Mouse (Mus musculus) hindbrain, embryonic 11.5 days (tissue): Measurements from ENCODE around the gene Fgfrl1. TPM values are rescaled to one million over a fixed set of nuclear protein-coding genes. Genes with fewer than 3 reads are reported as not detected.

Source experiments
- ATAC-seq: fragments of 200-750 bp; cut with Nextera tagmentation; 2 replicates; pipeline ENCODE4 v1.8.0; 2017; ENCODE audit warnings: mild to moderate bottlenecking, moderate TSS enrichment, moderate library complexity; ENCODE audit not compliant: low FRiP score
- DNase-seq: peaks from one replicate; pipeline ENCODE4 v3.0.0-alpha.2; 2015; ENCODE audit warnings: low spot score
- H3K27ac ChIP-seq: fragments of 300-500 bp; sonication (generic); 2 replicates; pipeline ENCODE4 v1.5.1; 2014; ENCODE audit warnings: mild to moderate bottlenecking, low read depth, low read length
- H3K27me3 ChIP-seq: fragments of 300-500 bp; sonication (generic); 2 replicates; pipeline ENCODE4 v1.6.1; 2014; ENCODE audit warnings: mild to moderate bottlenecking, low read length, moderate library complexity, mixed read lengths; ENCODE audit not compliant: control insufficient read depth, insufficient read depth
- H3K36me3 ChIP-seq: fragments of 300-500 bp; sonication (generic); 2 replicates; pipeline ENCODE4 v1.6.1; 2014; ENCODE audit warnings: mild to moderate bottlenecking, low read length, moderate library complexity, mixed read lengths; ENCODE audit not compliant: control insufficient read depth, insufficient read depth
- H3K4me1 ChIP-seq: fragments of 300-500 bp; sonication (generic); replicated peaks from 2 replicates; pipeline ENCODE4 v1.6.1; 2014; ENCODE audit warnings: low read length, mixed read lengths; ENCODE audit not compliant: control insufficient read depth, insufficient read depth
- H3K4me2 ChIP-seq: fragments of 300-500 bp; sonication (generic); replicated peaks from 2 replicates; pipeline ENCODE4 v1.6.1; 2014; ENCODE audit warnings: mild to moderate bottlenecking, low read depth, low read length
- H3K4me3 ChIP-seq: fragments of 300-500 bp; sonication (generic); 2 replicates; pipeline ENCODE4 v1.5.1; 2014; ENCODE audit warnings: low read depth, low read length
- H3K9ac ChIP-seq: fragments of 300-500 bp; sonication (generic); 2 replicates; pipeline ENCODE4 v1.6.1; 2014; ENCODE audit warnings: low read depth, low read length
- H3K9me3 ChIP-seq: fragments of 300-500 bp; sonication (generic); 2 replicates; pipeline ENCODE4 v1.6.1; 2016; ENCODE audit warnings: low read length; ENCODE audit not compliant: control insufficient read depth
- WGBS: fragments of 180-500 bp; shearing (Covaris S2); extraction: QIAGEN DNeasy Blood & Tissue Kit; methylation state at CpG from one replicate; pipeline ENCODE4 v1.1.7; 2014; 5-methylcytosine and 5-hydroxymethylcytosine counted together
- polyA plus RNA-seq: library from polyadenylated mRNA; unstranded; fragments of >200 nt; fragmentation: Nextera tagmentation; extraction: Ambion mirVana; gene quantifications from 2 replicates; pipeline ENCODE4 v1.2.1, GENCODE M21; 2014

Gene Fgfrl1
- polyA plus RNA-seq, 1 experiment from 2014 or later, result 11.9 TPM

- H3K27me3 ChIP-seq, result no peaks in the 10 kb centered on the region
- DNase-seq, result no peak
Observed at GRCm38 (mm10) chr5:108700346-108700745, 8.2 kb downstream of the Fgfrl1 start.

GRCm38 (mm10) chr5:108701341-108702021 lies 9.3 kb downstream of the Fgfrl1 start:
- no peak overlapping the region for H3K27ac ChIP-seq
- peaks cover 5% of the 10 kb centered on the region; the same call in 1 of the 2 replicates for H3K4me1 ChIP-seq
- no peaks in the 10 kb centered on the region for H3K27me3 ChIP-seq
- no peak overlapping the region for H3K4me2 ChIP-seq
- 70% methylated on average over 10 of the region's 10 CpGs for WGBS
- ATAC-seq (no peak), DNase-seq (no peak)
- no peaks in the 10 kb centered on the region for H3K36me3 ChIP-seq
- no peak overlapping the region for H3K9ac ChIP-seq
- no peaks in the 10 kb centered on the region for H3K9me3 ChIP-seq
- no peak overlapping the region for H3K4me3 ChIP-seq

More at GRCm38 (mm10) chr5:108700346-108700745, 8.2 kb downstream of the Fgfrl1 start:
- WGBS, result 59% methylated on average over 3 of the region's 3 CpGs
- Histone ChIP-seq H3K9ac (no peak overlapping the region), H3K4me1 (peaks cover 5% of the 10 kb centered on the region; the same call in 1 of the 2 replicates), H3K4me3 (no peak overlapping the region), H3K27ac (no peak overlapping the region), H3K36me3 (no peaks in the 10 kb centered on the region), H3K9me3 (no peaks in the 10 kb centered on the region), H3K4me2 (no peak overlapping the region)
- ATAC-seq, result no peak

GRCm38 (mm10) chr5:108703754-108704626 lies 11.8 kb downstream of the Fgfrl1 start:
- H3K27ac ChIP-seq, result no peak overlapping the region
- H3K4me2 ChIP-seq, result no peak overlapping the region
- ATAC-seq, result peak; percentile 25; the same call in 1 of the 2 replicates
- H3K9me3 ChIP-seq, result no peaks in the 10 kb centered on the region
- H3K9ac ChIP-seq, result no peak overlapping the region
- H3K27me3 ChIP-seq, result no peaks in the 10 kb centered on the region
- WGBS, result 76% methylated on average over 10 of the region's 12 CpGs
- DNase-seq, result no peak
- no peak overlapping the region for H3K4me3 ChIP-seq
- H3K36me3 ChIP-seq, result no peaks in the 10 kb centered on the region
- no peaks in the 10 kb centered on the region for H3K4me1 ChIP-seq

- DNase-seq (no peak), ATAC-seq (no peak)
- H3K27ac ChIP-seq, result no peak overlapping the region
- no peaks in the 10 kb centered on the region for H3K27me3 ChIP-seq
- no peak overlapping the region for H3K4me2 ChIP-seq
- H3K36me3 ChIP-seq, result no peaks in the 10 kb centered on the region
- no peak overlapping the region for H3K9ac ChIP-seq
- H3K4me3 ChIP-seq, result no peak overlapping the region
- H3K9me3 ChIP-seq, result no peaks in the 10 kb centered on the region
- H3K4me1 ChIP-seq, result no peaks in the 10 kb centered on the region
- WGBS, result 92% methylated on average over 2 of the region's 2 CpGs
Observed at GRCm38 (mm10) chr5:108707758-108708157, 15.6 kb downstream of the Fgfrl1 start.

- no peaks in the 10 kb centered on the region for H3K27me3 ChIP-seq
- H3K4me2 ChIP-seq, result no peak overlapping the region
- H3K4me3 ChIP-seq, result no peak overlapping the region
- ATAC-seq (no peak), DNase-seq (no peak)
- no peaks in the 10 kb centered on the region for H3K36me3 ChIP-seq
- no peaks in the 10 kb centered on the region for H3K4me1 ChIP-seq
- no peaks in the 10 kb centered on the region for H3K9me3 ChIP-seq
- H3K9ac ChIP-seq, result no peak overlapping the region
- WGBS, result 95% methylated on average over 1 of the region's 1 CpGs
- no peak overlapping the region for H3K27ac ChIP-seq
Observed at GRCm38 (mm10) chr5:108708419-108708818, 16.2 kb downstream of the Fgfrl1 start.

GRCm38 (mm10) chr5:108708981-108709731 lies 17.0 kb downstream of the Fgfrl1 start:
- H3K36me3 ChIP-seq, result no peaks in the 10 kb centered on the region
- no peak overlapping the region for H3K9ac ChIP-seq
- H3K27me3 ChIP-seq, result no peaks in the 10 kb centered on the region
- no peaks in the 10 kb centered on the region for H3K9me3 ChIP-seq
- 62% methylated on average over 6 of the region's 6 CpGs for WGBS
- no peak overlapping the region for H3K27ac ChIP-seq
- no peak for ATAC-seq
- H3K4me3 ChIP-seq, result no peak overlapping the region
- DNase-seq, result no peak
- H3K4me1 ChIP-seq, result no peaks in the 10 kb centered on the region
- no peak overlapping the region for H3K4me2 ChIP-seq

GRCm38 (mm10) chr5:108711968-108712367 lies 19.8 kb downstream of the Fgfrl1 start:
- DNase-seq, result no peak
- H3K27ac ChIP-seq, result no peak overlapping the region
- ATAC-seq, result no peak
- no peak overlapping the region for H3K9ac ChIP-seq
- WGBS, result 85% methylated on average over 6 of the region's 6 CpGs
- H3K4me3 ChIP-seq, result no peak overlapping the region
- no peaks in the 10 kb centered on the region for H3K36me3 ChIP-seq
- H3K9me3 ChIP-seq, result no peaks in the 10 kb centered on the region
- no peak overlapping the region for H3K4me2 ChIP-seq
- no peaks in the 10 kb centered on the region for H3K4me1 ChIP-seq
- no peaks in the 10 kb centered on the region for H3K27me3 ChIP-seq

GRCm38 (mm10) chr5:108713096-108713495 lies 20.9 kb downstream of the Fgfrl1 start:
- 82% methylated on average over 2 of the region's 2 CpGs for WGBS

More at GRCm38 (mm10) chr5:108713096-108713495, 20.9 kb downstream of the Fgfrl1 start:
- Histone ChIP-seq H3K27me3 (no peaks in the 10 kb centered on the region), H3K4me1 (no peaks in the 10 kb centered on the region; the same call in 1 of the 2 replicates), H3K9ac (no peak overlapping the region), H3K4me3 (no peak overlapping the region), H3K36me3 (no peaks in the 10 kb centered on the region), H3K4me2 (no peak overlapping the region), H3K27ac (no peak overlapping the region), H3K9me3 (no peaks in the 10 kb centered on the region)
- no peak for DNase-seq
- no peak for ATAC-seq
